Mouse (Mus musculus) hindbrain, embryonic 15.5 days (tissue): ENCODE results near the gene Katna1. TPM values are rescaled to one million over a fixed set of nuclear protein-coding genes. Genes with fewer than 3 reads are reported as not detected.
A peak's percentile ranks its signal among the peaks of the same experiment; 100 is the strongest.
"Not testable (repeated sequence)": the region's sequence is repeated elsewhere in the genome, so short reads cannot be mapped to it uniquely, and the experiment has no call there.

Experiments used
- ATAC-seq: fragments of 200-750 bp; cut with Nextera tagmentation; 2 replicates; pipeline ENCODE4 v1.8.0; 2017; ENCODE audit warnings: low read depth, moderate number of reproducible peaks, moderate TSS enrichment; ENCODE audit not compliant: low FRiP score
- H3K27ac ChIP-seq: fragments of 300-500 bp; sonication (generic); replicated peaks from 2 replicates; pipeline ENCODE4 v1.5.1; 2015; ENCODE audit warnings: mild to moderate bottlenecking, inconsistent platforms
- H3K27me3 ChIP-seq: fragments of 300-500 bp; sonication (generic); 2 replicates; pipeline ENCODE4 v1.6.1; 2015; ENCODE audit warnings: control low read depth, inconsistent platforms
- H3K36me3 ChIP-seq: fragments of 300-500 bp; sonication (generic); 2 replicates; pipeline ENCODE4 v1.6.1; 2015; ENCODE audit warnings: control low read depth, inconsistent platforms
- H3K4me1 ChIP-seq: fragments of 300-500 bp; sonication (generic); replicated peaks from 2 replicates; pipeline ENCODE4 v1.6.1; 2015; ENCODE audit warnings: control low read depth, inconsistent platforms
- H3K4me2 ChIP-seq: fragments of 300-500 bp; sonication (generic); 2 replicates; pipeline ENCODE4 v1.6.1; 2015; ENCODE audit warnings: moderate library complexity, mild to moderate bottlenecking, inconsistent platforms
- H3K4me3 ChIP-seq: fragments of 300-500 bp; sonication (generic); 2 replicates; pipeline ENCODE4 v1.5.1; 2015; ENCODE audit warnings: mild to moderate bottlenecking, inconsistent platforms
- H3K9ac ChIP-seq: fragments of 300-500 bp; sonication (generic); 2 replicates; pipeline ENCODE4 v1.6.1; 2015; ENCODE audit warnings: inconsistent platforms
- H3K9me3 ChIP-seq: fragments of 300-500 bp; sonication (generic); 2 replicates; pipeline ENCODE4 v1.6.1; 2016; ENCODE audit warnings: control low read depth, inconsistent platforms
- WGBS: fragments of 180-500 bp; shearing (Covaris S2); methylation state at CpG from one replicate; pipeline ENCODE4 v1.1.7; 2015; 5-methylcytosine and 5-hydroxymethylcytosine counted together
- polyA plus RNA-seq: library from polyadenylated mRNA; unstranded; fragments of >200 nt; fragmentation: Nextera tagmentation; extraction: Ambion mirVana; gene quantifications from 2 replicates; pipeline ENCODE4 v1.2.1, GENCODE M21; 2015

Gene Katna1
- polyA plus RNA-seq, 1 experiment from 2014 or later, result 27.6 TPM

DNA sequence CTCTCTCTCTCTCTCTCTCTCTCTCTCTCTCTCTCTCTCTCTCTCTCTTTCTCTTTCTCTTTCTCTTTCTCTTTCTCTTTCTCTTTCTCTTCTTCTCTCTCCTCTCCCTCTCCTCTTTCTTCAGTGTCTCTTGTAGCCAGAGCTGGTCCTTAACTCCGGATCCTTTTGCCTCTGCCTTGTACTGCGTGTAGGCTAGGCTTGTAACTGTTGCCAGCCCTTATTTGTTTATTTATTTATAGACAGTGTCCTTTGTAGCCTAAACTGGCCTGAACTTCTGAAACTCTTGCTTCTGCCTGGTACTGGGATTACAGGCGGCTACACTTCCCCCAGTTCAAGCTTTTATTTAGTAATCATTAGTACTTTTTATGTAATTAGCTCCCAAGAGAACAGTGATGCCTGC is 1.2 kb downstream of the Katna1 start:
- WGBS, result 31% methylated on average over 3 of the region's 3 CpGs
- no peak overlapping the region for H3K27ac ChIP-seq
- 0 out of 2 replicates have a peak overlapping the region, but pooled peaks have one; percentile 13 for H3K9ac ChIP-seq
- no peak for ATAC-seq
- no peaks in the 10 kb centered on the region for H3K9me3 ChIP-seq
- H3K36me3 ChIP-seq, result no peaks in the 10 kb centered on the region
- peaks cover 21% of the 10 kb centered on the region for H3K4me1 ChIP-seq
- peak overlapping the region; percentile 91 for H3K4me2 ChIP-seq
- H3K4me3 ChIP-seq, result peak overlapping the region; percentile 77; the same call in 1 of the 2 replicates
- no peaks in the 10 kb centered on the region for H3K27me3 ChIP-seq

DNA sequence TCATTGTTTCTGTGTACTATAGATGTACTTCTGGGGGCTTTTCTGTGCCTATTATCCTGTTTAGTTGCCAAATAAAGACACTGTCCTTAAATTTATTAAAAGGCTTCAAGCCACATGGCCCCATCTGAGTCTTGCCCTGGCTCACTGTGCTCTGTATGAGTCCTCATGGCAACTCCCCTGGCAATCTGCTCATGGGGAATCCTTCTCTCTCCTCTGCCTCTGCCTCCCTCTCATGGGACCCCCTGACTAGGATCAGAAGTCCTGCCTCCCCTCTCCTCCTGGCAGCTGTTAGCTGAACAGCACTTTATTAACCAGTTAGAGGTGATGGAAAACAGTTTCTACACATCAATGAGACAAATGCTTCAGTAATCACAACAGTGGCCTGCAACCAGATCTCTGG is 5.8 kb downstream of the Katna1 start:
- Histone ChIP-seq H3K4me1 (peaks cover 17% of the 10 kb centered on the region), H3K4me2 (no peak overlapping the region), H3K36me3 (no peaks in the 10 kb centered on the region), H3K27ac (no peak overlapping the region), H3K9ac (no peak overlapping the region), H3K4me3 (no peak overlapping the region), H3K27me3 (no peaks in the 10 kb centered on the region), H3K9me3 (no peaks in the 10 kb centered on the region)
- ATAC-seq, result no peak

DNA sequence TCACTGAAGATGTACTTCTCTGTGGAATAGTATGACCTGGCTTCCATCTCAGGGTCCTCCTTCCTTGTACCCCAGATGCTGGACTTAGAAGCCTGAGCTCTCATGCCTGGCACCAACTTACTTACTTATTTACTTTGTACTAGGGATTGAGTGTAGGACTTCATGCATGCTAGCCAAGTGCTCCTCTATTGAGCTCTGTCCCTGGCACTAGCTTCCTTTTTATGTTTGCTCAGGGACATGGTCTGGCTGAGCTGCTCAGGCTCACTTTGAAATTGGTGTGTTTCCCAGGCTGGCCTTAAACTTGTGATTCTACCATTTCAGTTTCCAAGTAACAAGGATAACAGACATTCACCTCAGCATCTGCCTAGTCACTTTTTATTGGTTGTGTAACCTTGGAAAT is 11.3 kb downstream of the Katna1 start:
- ATAC-seq, result peak; percentile 61; the same call in 1 of the 2 replicates

DNA sequence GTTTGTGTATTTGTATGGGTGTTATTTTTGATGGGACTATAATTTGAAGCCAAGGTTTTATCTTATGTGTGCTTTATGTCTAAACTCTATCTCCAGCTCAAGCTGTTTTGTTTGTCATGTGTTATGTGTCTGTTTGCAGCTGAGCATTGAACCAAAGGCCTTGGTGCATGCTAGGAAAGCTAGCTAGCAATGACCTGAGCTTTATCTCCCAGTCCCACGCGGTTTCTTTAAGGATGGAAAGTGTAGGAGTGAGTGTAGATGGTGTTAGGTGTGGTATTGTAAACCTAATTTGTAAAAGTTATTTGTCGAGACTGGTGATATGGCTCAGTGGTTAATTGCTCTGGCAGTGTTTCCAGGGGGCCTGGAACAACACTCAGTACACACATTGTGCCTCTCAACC is 12.1 kb downstream of the Katna1 start:
- Histone ChIP-seq H3K4me1 (no peaks in the 10 kb centered on the region), H3K4me2 (no peak overlapping the region), H3K36me3 (peaks cover 12% of the 10 kb centered on the region), H3K27ac (no peak overlapping the region), H3K4me3 (no peak overlapping the region), H3K9me3 (no peaks in the 10 kb centered on the region), H3K27me3 (no peaks in the 10 kb centered on the region), H3K9ac (no peak overlapping the region)
- 86% methylated on average over 3 of the region's 3 CpGs for WGBS
- no peak for ATAC-seq

More for the DNA sequence above, 11.3 kb downstream of the Katna1 start:
- H3K9ac ChIP-seq, result no peak overlapping the region
- no peak overlapping the region; the same call in 1 of the 2 replicates for H3K27ac ChIP-seq
- no peaks in the 10 kb centered on the region for H3K9me3 ChIP-seq
- no peak overlapping the region for H3K4me2 ChIP-seq
- H3K4me1 ChIP-seq, result no peaks in the 10 kb centered on the region
- H3K36me3 ChIP-seq, result peaks cover 9% of the 10 kb centered on the region; the same call in 1 of the 2 replicates
- H3K27me3 ChIP-seq, result no peaks in the 10 kb centered on the region
- H3K4me3 ChIP-seq, result no peak overlapping the region

DNA sequence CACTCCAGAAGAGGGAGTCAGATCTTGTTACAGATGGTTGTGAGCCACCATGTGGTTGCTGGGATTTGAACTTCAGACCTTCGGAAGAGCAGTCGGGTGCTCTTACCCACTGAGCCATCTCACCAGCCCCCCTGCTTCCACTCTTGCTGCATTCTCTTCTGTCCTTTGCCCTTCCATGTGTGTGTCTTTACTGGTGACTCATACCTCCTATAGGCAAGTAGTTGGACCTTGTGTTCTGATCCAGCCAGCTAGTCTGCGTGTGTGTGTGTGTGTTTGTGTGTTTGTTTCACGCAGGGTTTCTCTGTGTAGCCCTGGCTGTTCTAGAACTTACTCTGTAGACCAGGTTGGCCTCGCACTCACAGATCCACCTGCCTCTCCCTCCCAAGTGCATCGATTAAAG is 19.7 kb downstream of the Katna1 start:
- not testable (repeated sequence) for H3K9me3 ChIP-seq, H3K27ac ChIP-seq, H3K9ac ChIP-seq, H3K4me2 ChIP-seq, H3K4me1 ChIP-seq, ATAC-seq, H3K27me3 ChIP-seq, H3K4me3 ChIP-seq
- H3K36me3 ChIP-seq, result peaks cover 42% of the 10 kb centered on the region
- WGBS, result 99% methylated on average over 6 of the region's 6 CpGs

DNA sequence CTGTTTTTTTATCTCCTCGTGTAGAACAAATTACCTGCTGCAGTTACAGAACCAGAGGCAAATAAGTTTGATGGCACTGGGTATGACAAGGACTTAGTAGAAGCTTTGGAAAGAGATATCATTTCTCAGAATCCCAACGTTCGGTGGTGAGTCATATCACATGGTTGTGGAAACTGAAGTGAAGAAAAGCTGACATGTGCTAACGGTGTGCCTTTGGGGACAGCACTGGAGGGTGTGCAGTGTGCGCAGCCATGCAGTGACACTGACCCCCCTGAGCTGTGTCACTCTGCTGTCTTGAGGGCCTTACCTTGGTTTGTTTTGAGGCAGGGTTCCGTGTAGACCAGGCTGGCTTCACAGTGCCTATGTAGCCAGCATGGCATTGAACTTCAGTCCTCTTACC is 23.0 kb downstream of the Katna1 start:
- Histone ChIP-seq H3K9me3 (no peaks in the 10 kb centered on the region), H3K27ac (no peak overlapping the region), H3K9ac (no peak overlapping the region), H3K4me3 (no peak overlapping the region), H3K4me2 (no peak overlapping the region), H3K27me3 (no peaks in the 10 kb centered on the region), H3K4me1 (no peaks in the 10 kb centered on the region), H3K36me3 (peaks cover 50% of the 10 kb centered on the region)
- WGBS, result 90% methylated on average over 6 of the region's 6 CpGs
- ATAC-seq, result no peak

DNA sequence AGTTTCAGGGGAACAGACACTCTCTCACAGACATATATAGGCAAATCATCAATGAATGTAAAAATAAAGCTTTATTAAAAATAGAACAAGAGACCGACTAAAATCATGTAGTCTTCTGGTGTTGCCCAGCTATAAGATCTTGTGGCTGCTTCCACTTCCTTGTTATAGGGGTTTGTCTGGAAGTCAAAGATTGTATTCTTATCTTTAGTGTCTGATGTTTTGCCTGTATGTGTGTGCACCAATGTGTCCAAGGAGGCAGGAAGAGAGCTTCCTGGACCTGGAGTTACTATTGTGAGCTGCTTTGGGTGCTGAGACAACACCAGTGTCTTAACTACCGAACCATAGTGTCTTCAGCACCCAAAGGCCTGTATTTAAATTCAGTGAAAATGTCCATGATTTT is 31.7 kb downstream of the Katna1 start:
- Histone ChIP-seq H3K4me3 (no peak overlapping the region), H3K9me3 (no peaks in the 10 kb centered on the region)
- WGBS, result 93% methylated on average over 2 of the region's 2 CpGs

DNA sequence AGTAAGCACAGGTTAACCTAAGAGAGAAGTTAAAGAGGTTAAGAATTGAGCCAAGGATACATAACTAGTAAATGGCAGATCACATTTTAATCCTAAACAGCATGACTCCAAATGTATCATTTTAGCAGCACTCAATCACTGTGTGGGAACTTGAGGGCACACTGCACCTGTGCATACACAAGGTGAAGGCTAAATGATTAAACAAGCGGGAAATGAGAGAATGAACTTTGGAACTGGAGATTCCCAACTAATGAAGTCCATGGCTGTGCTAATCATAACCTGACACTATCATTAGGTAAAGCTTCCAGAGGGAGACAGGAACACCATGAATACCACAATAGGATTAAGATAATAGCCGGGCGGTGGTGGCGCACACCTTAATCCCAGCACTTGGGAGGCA is 46.5 kb downstream of the Katna1 start:
- ATAC-seq, result no peak
- WGBS, result 98% methylated on average over 4 of the region's 4 CpGs
- Histone ChIP-seq H3K4me1 (no peaks in the 10 kb centered on the region), H3K9me3 (no peaks in the 10 kb centered on the region), H3K4me2 (no peak overlapping the region), H3K4me3 (no peak overlapping the region), H3K27ac (no peak overlapping the region), H3K36me3 (peaks cover 56% of the 10 kb centered on the region), H3K9ac (no peak overlapping the region), H3K27me3 (no peaks in the 10 kb centered on the region)

More for the DNA sequence above, 31.7 kb downstream of the Katna1 start:
- H3K4me2 ChIP-seq, result no peak overlapping the region
- ATAC-seq, result no peak
- no peaks in the 10 kb centered on the region for H3K27me3 ChIP-seq
- no peak overlapping the region for H3K9ac ChIP-seq
- no peak overlapping the region for H3K27ac ChIP-seq
- peaks cover 47% of the 10 kb centered on the region for H3K36me3 ChIP-seq
- no peaks in the 10 kb centered on the region for H3K4me1 ChIP-seq

DNA sequence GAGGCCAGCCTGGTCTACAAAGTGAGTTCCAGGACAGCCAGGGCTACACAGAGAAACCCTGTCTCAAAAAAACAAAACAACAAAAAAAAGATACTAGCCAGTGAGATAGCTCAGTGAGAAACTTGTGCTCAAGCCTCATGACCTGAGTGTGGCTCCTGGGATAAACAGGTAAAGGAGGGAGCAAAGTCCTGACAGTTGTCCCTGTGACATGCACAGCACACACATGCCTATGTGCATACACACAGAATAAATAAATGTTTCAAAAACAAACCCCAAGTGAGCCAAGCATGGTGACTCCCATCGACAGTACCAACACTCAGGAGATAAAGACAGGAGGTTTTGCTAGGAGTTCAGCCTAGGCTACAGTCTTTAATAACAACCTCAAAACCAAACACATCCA is 47.0 kb downstream of the Katna1 start:
- Histone ChIP-seq H3K4me3 (no peak overlapping the region), H3K27me3 (no peaks in the 10 kb centered on the region), H3K36me3 (peaks cover 56% of the 10 kb centered on the region), H3K4me2 (no peak overlapping the region), H3K27ac (no peak overlapping the region), H3K4me1 (0 out of 2 replicates have a peak, but pooled peaks cover under 1% of the 10 kb centered on the region), H3K9me3 (no peaks in the 10 kb centered on the region), H3K9ac (no peak overlapping the region)
- WGBS, result 93% methylated on average over 1 of the region's 1 CpGs
- ATAC-seq, result no peak

DNA sequence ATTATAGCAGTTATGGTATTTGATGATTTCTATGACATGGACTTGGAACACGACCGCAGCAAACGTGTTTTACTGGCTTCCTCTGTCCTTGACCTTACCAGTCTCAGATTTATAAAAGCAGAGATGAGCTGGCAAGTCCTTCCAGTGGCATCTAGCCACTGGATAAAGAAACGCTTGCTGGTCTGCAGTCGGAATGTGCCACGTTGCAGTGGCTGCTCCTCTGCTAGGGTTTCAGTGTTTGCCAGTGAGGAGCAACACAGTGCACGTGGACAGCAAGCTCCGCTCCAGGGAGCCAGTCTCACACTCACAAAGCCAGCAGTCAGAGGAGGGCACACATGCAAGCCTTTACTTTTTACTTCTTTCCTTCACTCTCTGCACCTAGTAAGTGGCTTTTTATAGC is 49.6 kb downstream of the Katna1 start:
- Histone ChIP-seq H3K9ac (no peak overlapping the region), H3K27ac (no peak overlapping the region), H3K4me3 (no peak overlapping the region), H3K4me2 (no peak overlapping the region), H3K9me3 (no peaks in the 10 kb centered on the region), H3K4me1 (peaks cover 23% of the 10 kb centered on the region; the same call in 1 of the 2 replicates), H3K36me3 (peaks cover 40% of the 10 kb centered on the region), H3K27me3 (no peaks in the 10 kb centered on the region)
- ATAC-seq, result no peak
- WGBS, result 95% methylated on average over 8 of the region's 8 CpGs

DNA sequence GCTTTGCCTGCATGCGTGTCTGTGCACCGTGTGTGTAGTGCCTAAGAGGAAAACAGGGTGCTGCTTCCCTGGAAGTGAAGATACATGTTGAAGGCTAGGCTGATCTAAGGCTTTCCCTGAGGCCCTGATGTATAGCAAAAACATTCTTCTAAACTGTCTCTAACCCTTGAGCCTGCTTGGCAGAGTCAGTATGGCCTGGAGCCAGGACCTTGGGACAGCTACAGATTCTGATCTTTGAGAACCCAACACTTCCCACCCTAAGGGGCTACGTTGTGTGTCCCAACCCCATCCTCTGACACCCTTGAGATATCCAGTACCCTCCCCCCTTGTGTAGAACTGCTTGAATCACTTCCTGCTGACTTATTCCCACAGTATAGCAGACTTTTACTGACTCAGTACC is 52.6 kb downstream of the Katna1 start:
- Histone ChIP-seq H3K36me3 (peaks cover 14% of the 10 kb centered on the region), H3K4me2 (no peak overlapping the region), H3K27me3 (no peaks in the 10 kb centered on the region), H3K4me3 (no peak overlapping the region), H3K9me3 (no peaks in the 10 kb centered on the region), H3K27ac (no peak overlapping the region), H3K4me1 (peaks cover 28% of the 10 kb centered on the region; the same call in 1 of the 2 replicates), H3K9ac (no peak overlapping the region)
- no peak for ATAC-seq
- WGBS, result 94% methylated on average over 3 of the region's 3 CpGs

DNA sequence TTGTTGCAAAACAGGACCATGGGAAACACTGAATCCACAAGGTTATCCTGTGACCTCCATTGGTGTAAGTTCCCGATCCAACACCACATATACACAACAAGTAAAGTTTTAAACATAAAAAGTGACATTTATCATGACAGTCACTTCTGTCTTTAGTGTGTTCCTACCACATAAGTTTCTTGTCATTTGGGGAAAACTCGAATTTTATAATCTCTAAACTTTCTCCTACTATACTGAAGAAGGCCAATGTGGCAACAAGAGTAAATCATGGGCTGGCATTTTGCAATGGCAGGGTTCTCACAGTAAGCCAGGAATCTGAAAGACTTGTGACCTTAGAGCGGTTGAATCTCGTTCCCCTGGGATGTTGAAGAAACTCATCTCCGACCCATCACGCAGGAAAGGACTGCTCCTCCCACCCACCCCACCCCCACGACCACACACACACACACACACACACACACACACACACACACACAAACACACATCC is 54.0 kb downstream of the Katna1 start:
- ATAC-seq, result no peak
- Histone ChIP-seq H3K9ac (peak overlapping the region; percentile 75), H3K36me3 (peaks cover 4% of the 10 kb centered on the region), H3K27me3 (no peaks in the 10 kb centered on the region), H3K27ac (peak overlapping the region; percentile 80; the same call in 1 of the 2 replicates), H3K4me3 (peak overlapping the region; percentile 84), H3K4me1 (peaks cover 28% of the 10 kb centered on the region; the same call in 1 of the 2 replicates), H3K9me3 (no peaks in the 10 kb centered on the region), H3K4me2 (peak overlapping the region; percentile 80)
- WGBS, result 18% methylated on average over 7 of the region's 7 CpGs
